Mouse (Mus musculus) thymus, postnatal 14 days (tissue): ENCODE data around the gene Nsfl1c.
"Not testable (repeated sequence)": the region's sequence is repeated elsewhere in the genome, so short reads cannot be mapped to it uniquely, and the experiment has no call there.

Experiments
- DNase-seq: peaks from one replicate; pipeline ENCODE4 v3.0.0; 2021

Gene Nsfl1c

DNA sequence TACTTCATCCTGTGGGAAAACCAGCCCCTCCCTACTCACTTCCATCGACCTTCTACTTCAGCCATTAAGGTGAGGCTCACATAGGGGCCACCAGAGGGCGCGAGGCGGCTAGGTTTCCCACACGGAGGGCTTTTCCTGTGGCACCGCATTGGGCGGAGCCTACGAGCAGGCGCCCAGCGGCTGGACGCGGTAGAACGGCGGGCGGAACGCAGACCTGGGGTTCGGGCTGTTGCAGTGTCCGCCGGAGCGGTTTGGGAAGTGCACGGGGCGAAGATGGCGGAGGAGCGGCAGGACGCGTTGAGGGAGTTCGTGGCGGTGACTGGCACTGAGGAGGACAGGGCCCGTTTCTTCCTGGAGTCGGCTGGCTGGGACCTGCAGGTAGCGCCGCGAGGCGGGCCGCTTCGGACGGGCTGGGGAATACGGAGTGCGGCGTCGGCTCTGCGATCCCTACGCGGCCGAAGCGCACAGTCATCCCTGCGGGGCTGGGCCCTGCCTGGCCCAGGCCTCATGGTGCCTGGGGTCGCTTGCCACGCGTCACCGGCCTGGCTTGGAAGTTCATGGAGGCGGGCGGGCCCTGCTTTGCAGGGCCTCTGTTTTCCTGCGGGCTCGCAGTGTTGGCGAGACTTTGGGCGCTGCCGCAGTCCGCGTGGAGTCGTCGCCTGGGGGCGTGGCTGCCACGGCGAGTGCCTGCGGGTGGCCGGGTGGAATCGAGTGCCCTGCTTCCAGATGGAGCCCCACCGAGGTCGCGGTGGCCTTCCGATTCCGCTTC is at the start of gene Nsfl1c:
Gene Nsfl1c, plus strand, starts transcription at position 148 of the 769 bp plus-strand sequence.
- peak; percentile 95 for DNase-seq

DNA sequence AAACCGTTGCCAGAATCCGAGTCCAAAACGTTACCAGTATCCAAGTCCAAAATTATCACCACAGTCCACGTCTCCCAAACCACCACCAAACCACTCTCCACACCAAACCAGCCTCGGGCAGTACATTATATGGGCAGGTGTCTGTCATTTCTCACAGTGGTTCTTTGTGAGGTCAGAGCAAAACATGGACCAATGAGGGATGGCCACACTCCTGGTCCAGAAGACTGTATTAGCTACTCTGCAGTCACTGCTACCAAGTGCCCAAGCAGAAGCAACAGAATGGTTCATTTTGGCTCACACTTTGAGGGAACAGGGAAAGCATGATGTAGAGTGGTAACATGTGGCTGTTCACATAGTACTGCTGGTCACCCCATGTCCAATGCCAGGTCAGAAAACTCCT is 17.9 kb upstream of the Nsfl1c start, which contains the start of gene 4921509C19Rik:
Gene 4921509C19Rik, minus strand, starts transcription at position 101 of the 400 bp plus-strand sequence.
- DNase-seq = not testable (repeated sequence)

DNA sequence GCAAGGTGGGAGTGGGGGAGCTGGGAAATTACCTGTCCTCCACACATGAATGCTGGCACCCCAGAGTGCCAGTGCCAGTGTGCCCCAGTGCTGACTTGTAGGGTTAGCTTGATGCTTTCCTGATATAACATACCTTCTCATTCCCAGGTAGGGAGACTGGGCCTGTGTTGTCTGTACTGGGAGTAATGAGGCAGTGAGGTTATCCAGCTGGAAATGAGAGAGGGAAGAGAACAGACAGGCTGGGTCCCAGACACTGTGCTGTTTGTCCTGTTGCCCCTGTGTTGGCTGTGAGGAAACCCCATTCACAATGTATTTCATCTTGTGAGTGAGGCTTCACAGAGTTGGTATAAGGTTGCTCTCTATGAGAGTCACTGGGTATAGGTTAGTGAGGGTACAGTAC is 7.5 kb upstream of the Nsfl1c start:
- no peak for DNase-seq

DNA sequence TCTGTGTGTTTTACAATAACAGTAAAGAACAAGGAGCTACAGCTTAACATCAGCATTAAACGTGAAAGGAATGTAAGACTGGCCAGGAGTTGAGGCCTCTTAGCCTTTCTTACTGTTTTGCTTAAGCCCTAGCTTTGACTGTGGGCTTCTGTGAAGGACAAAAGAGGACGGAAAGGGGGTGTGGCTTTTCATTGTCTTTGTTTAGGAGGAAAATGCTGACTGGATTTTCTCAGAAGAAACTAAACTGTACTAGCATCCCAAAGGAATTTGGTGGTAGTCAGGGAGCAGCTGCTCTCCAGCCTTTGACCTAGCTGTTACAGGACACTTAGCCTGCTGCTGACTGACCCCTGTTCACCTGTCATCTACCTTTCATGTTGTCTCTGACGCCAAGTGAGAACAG is 4.4 kb downstream of the Nsfl1c start:
- no peak for DNase-seq

DNA sequence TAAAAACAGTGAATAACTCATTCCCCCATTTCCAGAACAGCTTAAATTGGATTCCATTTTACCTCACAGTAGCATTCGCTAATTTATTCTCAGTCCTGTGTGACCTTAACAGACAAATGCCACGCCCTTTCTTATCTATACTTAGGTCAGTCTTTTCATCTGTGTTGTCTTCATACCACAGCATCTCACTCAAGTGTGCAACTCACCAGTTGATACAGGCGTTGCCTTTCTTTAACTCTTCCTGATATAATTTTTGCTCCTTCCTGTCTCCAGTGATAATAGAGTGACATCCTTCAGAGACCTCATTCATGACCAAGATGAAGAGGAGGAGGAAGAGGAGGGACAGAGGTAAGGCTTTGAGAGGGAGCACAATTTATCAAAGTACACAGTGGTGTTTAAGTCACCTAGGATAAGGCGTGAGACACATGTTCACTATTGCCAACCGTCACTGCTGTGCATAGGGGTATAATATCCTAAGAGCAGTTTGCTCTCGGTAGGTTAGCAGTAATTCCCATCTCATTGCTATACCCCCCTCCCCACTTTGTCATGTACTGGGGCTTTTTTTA is 6.5 kb downstream of the Nsfl1c start:
- no peak for DNase-seq

DNA sequence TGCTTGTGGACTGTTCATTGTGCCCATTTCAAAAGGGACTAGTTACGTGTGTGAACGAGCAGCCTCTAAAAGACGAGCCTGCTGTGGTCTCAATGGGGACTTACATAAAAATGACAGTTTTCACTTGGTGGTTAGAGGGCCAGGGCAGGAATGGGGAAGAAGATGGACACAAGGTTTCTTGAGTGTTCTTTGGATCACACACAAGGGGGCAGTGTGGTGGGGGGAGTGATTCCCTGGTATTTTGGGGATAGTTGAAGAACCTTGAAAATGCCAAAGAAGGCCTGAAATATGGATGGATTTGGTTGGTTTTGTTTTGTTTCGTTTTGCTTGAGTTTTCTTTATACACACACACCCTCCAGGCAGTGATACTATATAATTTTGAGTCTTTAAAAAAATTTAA is 10.2 kb downstream of the Nsfl1c start:
- DNase-seq = no peak

DNA sequence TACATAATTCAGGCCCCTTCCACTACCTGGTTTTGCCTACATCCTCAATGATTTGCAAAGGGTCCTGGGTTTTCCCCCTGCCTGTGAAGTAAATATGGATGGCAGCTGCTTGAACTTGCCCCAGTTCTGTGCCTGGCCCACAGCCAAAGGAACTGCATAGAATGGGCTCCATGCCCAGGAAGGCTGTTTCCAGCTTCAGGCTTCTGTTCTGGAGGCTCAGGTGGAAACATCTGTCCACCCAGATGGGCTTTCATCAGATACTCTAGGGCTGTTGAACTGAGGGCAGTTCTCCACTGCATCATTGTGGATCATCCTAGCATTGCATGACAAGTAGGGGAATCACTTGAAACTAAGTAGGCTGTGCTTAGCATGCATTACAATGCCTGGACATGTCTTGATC is 18.2 kb downstream of the Nsfl1c start:
- no peak for DNase-seq

DNA sequence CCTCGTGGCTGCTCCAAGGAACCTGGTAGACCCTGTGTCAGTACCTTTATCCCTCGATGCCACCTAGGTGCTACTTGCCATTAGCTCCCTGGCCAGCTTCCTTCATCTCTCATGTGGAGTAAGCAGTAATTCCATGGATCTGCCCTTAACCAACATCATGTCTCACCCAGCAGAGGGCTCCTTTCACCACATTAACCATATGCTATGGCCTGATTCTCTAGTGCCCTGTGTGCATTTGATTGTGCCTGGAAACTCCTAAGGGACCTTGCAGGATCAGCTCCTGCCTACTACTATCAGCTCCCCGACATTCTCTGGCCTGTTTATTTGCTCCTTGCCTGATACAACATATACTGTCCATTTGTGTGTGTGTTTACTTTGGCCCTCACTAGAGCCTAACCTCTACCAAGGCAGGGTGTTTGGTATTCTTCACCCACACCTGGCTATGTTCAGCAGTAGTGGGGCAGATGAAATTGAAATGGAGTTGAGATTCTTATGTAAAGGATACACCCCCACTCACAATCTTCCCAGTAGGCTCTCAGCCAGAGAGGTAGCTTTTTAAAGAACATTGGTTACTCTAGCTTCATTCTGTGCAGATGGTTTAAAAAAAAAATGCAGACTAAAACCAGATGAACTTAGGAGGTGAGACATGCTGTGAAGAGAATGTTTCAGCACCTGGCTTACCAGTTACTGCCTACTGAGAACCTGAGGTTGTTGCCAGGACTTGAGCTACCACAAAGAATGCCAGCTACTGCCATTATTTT is 19.7 kb downstream of the Nsfl1c start:
- peak; percentile 40 for DNase-seq

DNA sequence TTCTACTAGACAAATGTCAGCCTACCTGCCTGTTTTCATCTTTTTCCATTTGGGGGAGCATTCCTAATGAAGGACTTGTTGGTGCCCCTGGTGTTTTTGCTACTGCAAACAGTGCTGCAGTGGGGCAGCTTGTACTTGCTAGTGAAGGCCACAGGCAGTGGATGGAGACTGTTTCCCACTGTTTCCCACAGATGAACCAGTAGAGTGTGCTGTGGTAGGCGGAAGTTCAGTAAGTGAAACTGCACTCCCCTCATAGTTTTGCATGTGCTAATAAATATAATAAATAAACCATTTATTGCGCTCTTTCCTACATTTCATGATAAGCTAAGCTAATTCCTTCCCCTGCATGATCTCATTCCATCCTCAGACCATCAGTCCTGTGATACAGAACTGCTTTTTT is 25.0 kb downstream of the Nsfl1c start:
- peak; percentile 19 for DNase-seq

DNA sequence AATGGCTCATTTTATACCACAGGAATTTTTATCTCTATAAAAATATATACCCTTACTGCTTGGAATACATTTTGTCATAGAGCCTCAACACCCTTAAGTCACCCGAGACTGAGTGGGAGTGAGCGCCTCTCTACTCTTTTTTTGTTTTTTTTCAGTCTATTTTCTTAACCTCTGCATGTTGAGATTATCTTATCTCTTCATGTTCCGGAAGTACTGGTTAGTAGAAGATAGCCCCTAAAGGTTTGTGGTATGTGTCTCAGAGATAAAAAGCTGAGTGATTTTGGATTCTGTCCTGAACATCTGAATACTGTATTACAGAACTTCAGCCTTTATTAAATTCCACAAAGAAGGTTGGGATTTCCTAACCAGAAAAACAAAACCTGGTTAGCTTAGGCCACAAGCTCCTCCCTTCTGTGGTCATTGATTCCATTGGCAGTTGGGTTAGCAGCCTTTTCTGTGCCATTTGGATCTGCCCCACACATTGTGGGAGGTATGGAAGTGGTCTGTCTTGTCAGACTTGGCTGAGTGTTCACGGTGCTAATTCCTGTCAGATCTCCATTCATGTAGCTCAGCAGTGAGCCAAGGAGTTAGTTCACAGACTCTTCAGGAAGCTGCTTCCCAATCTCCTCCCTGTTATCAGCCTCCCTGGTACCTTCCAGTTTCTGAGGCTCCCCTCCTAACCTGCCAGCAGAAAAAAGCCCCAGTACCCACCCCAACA is 30.5 kb downstream of the Nsfl1c start:
- DNase-seq = no peak

DNA sequence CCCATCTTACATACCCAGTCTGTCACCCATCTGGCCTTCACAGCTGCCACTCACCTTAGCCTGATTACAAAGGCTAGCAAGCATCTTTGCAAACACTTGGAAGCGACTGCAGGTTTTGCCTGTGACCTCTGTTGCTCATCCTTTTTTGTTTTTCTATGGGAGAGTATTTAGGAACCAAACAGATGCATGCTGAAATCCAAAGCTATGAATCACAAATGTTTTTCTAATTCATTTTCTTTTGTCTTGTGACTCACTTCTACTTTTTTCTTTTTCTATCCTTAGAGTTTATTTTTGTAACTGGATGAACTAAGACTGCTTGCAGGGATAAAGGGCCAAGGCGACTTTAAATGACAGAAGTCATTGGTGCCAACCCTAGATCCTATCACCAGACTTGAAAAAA is 31.5 kb downstream of the Nsfl1c start:
- no peak for DNase-seq

DNA sequence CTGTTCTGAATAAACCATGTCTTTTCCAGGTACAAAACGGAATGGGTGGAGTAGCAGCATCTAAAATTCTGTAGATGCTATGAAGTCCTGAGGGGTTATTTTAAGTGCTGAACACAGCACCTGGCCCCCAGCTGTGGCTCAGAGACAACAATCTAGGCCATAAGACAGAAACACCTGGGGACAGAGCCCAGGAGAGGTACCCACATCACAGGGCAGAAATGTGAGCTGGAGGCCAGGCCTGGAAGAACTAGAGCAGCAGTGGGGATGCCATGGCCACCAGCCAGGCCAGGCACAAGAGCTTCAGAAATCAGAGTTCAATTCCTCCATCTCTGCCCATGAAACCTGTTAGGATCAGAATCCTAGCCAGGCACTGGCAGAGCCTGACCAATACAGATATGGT is 34.1 kb downstream of the Nsfl1c start:
- DNase-seq = peak; percentile 83

DNA sequence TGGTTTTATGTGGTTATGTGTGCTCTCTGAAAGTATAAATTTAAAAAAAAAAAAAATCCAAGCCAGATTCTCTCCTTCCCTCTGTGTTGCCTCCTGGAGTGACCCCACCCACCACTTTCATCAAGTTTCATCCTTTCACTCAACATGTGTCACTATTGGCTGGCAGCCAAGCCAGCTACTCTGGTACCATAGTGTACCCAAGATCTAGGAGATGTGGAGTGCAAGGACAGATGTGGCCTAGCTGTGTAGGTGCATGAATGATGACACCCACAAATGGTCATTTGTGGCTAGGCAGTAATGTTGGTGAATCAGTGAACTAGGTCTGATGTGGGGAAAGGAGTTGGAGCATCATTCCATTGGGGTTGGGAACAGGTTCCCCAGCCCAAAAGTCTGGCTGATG is 35.2 kb downstream of the Nsfl1c start:
- DNase-seq = peak; percentile 41

DNA sequence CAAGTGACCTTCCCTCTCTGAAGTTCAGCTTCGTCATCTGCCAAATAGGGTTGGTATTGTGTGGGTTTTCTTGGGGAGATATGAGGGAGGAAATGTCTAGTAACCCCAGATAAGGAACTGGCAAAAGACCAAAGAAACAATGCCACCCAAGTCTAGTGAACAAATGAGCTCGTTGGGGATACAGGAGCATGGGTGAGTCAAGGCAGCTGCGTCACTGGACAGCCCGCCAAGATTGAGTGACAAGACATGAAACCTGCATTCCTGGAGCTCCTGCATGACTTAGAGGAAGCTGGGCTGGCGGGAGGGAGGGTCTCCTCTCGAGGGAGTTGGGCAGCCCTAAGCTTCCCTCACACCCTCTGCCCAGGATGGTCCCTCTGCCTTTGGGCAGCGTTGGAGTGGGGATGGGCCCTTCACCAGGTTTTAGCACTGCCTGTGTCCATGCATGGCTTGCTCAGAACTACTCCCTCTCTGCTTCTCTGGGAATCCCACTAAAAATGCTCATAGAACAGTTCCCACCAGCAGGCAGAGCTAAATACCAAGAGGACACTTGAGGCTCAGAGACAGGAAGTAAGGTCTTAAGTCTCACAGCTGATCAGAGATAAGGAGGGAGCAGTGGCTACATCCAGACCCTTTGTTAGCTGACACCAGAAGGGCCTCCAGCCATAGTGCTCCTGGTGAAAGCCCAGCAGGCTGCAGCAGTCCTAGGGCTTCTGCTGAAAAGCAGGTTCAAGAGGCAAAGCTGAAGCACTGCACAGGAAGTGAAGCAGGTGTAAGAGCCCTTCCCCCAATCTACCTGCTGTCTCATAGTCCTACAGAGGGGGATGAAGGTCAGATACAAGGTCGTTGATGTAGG is 36.6 kb downstream of the Nsfl1c start:
- DNase-seq = peak; percentile 70

DNA sequence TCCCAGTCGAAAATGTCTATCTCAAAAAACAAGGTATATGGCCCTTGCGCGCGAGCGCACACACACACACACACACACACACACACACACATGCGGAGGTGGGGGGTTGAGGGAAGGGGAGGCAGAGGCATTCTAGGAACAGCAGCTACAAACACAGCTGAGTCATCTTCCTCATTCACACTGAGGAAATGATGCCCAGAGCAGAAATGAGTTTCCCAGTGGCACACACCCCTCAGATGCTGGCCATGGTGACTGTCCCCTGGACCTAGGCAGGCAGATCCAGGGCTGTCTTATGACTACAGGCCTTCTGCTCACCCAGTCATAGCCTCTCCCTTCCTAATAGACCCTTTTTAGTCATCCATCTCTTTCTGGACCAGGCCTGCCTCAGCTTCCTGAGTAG is 39.6 kb downstream of the Nsfl1c start:
- DNase-seq = peak; percentile 36

DNA sequence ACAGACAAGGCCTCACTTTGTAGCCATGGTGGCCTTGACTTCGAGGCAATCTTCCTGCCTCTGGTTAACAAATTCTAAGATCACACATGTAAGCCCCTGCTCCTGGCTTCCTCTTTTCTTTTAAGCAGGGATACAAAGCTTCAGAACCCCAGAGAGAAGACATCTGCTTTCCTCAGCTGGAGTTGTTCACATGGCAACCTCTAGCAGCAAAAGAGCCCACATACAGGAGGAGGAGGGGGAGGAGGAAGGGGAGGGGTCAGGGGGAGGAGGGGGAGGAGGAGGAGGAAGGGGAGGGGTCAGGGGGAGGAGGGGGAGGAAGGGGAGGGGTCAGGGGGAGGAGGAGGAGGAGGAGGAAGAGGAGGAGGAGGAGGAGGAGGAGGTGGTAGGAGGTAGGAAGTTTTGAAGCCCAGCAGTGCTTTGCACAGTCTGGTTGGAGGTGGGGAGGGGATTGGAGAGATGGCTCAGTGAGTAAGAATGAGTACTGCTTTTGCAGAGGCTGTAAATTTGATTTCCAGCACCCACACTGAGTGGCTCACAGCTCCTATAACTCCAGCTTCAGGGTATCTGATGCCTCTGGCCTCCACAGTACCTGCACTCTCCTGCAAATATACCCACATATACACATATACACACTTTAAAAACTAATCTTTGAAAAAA is 42.1 kb downstream of the Nsfl1c start:
- DNase-seq = peak; percentile 55

DNA sequence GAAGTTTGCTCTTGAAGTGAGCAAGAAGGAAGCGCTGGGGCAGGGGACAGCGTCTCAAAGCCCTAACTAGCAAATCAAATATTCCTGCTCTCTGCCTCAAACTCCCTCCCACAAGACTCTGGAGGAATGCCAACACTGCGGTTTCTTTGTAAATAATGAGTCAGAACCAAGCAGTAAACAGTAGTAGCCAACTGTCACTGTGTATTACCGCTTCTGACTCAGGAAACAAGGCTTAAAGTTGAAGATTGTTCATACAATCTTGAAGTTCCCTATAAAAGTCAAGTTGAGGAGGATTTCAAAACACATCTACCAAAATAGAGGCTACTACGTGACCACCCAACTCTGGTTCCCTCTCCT is 42.6 kb downstream of the Nsfl1c start:
- peak; percentile 27 for DNase-seq

DNA sequence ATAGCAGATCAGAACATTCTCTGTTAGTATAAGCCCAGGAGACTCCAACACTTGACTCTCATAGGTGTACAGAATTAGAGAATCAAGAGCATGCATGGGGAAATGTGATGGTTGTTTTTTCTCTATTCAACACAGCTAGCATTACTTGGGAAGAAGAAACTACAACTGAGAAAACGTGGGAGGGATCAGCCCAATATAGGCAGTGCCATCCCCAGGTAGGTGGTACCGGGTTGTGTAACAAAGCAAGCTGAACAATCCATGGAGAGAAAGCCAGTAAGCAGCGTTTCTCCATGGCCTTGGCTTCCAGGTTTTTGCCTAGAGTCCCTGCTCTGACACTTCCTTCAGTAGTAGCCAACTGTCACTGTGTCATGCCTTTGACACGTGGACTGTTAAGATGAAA is 44.7 kb downstream of the Nsfl1c start:
- DNase-seq = no peak

DNA sequence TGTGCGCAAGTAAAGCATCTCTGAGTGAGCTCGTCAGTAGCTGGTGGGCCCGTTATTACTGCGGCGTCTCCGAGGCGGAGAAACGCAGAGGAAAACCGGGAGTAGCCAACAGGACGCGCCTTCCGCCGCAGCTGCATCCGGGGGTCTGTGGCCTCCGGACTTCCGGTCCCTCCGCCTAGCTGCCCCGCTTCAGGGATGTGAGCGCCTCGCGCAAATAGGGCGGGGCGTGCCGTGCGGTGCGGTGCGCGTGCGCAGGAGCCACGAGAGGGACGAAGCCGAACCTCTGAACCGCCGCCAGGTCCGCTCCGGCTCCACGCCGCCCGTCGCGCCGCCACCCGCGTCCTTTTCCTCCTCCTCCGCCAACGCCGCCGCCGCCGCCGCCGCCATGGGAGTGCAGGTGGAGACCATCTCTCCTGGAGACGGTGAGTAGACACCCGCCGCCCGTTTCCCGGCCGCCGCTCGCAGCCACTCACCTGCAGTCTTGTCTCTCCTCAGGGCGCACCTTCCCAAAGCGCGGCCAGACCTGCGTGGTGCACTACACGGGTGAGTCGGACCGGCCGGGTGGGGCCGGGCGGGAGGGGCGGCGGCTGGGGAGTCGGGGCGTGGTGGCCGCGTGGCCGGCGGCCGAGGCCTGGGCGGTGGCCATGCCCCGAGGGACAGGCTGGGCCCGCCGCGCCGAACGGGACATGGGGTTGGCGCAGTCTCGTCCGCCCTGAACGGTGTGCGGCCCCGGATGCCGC is 48.5 kb downstream of the Nsfl1c start, which contains the start of gene Fkbp1a:
Gene Fkbp1a, plus strand, starts transcription at position 161 of the 740 bp plus-strand sequence.
- peak; percentile 95 for DNase-seq

DNA sequence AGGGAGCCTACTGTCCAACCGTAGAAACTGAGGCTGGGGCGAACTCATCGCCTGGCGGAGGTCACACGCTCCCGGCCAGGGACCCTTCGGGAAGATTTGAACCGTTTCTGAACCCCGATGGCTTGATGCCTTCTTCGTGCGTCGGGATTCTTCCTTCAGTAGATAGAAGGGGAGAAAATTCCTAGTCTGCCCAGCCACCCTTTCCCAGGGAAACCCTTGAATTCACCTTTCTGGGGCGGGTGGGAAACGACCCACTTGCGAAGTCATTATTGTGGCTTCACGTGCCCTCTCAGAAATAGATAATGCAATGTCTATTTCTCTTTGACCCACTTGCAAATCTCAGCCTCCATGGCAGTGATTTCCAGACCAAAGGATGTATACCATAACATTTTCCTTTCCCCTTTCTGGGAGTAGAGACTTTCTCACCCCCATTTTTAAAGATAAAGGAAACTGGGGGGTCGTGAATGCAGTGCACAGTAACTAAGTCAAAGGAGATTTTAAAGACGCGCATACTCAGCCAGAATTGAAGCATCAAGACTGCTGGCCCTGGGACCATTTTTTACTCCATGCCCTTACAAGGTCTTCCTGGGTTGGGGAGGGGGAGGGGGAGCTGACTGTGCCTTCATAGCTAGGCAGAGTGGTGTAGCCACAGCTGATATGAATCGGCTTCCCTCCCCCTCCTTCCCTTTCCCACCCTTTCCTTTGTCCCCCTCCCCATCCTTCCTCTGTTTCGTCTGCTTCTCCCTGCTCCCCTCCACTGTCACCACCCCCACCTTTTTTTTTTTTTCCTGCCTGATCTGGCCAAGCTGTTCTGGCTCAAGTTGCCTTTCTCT is 49.3 kb downstream of the Nsfl1c start:
- peak; percentile 73 for DNase-seq
